8 mouse cellular contexts compared by ENCODE assay signal in genomic region chr6:124755831-124756595, GRCm38 (mm10). TPM values are rescaled to one million over a fixed set of nuclear protein-coding genes. Genes with fewer than 3 reads are reported as not detected.
A peak's percentile ranks its signal among the peaks of the same experiment; 100 is the strongest.
DNase-seq lines count a peak whose midpoint lies in the region; ATAC-seq and TF ChIP-seq lines count a peak whose summit lies in the region.

Gene Gm45234, minus strand, starts transcription at chr6:124756021.
Gene Atn1, minus strand, starts transcription at chr6:124756524.

- H3K4me3 ChIP-seq in embryonic fibroblast, embryonic 13.5 days (ENCODE audit: insufficient read depth, low read length), result peak within 1 kb of the TSS; percentile 77
- peak within 1 kb of the TSS; percentile 70 for H3K4me3 ChIP-seq in stomach, embryonic 16.5 days (replicated peaks; ENCODE audit: low read length)

- H3K27ac ChIP-seq in embryonic fibroblast, embryonic 13.5 days (ENCODE audit: insufficient read depth, low read length), result peak within 1 kb of the TSS; percentile 99
- H3K27ac ChIP-seq in stomach, embryonic 16.5 days (ENCODE audit: low read length), result peak within 1 kb of the TSS; percentile 95

- DNase-seq in ovary, adult 18-20 months (ENCODE audit: low spot score), result peak; percentile 72
- no peak for DNase-seq in ovary, postnatal 10 days (ENCODE audit: low spot score)
- peak; percentile 82 for DNase-seq in adrenal gland, postnatal 25 days
- DNase-seq in heart, postnatal 10 days, result peak; percentile 79 to 82
- DNase-seq in kidney, postnatal 25 days, result peak; percentile 77 to 91

- peak; percentile 49 for ATAC-seq in megakaryocyte, adult 5-6 weeks (ENCODE audit: poor library complexity, severe bottlenecking)
- ATAC-seq in stomach, embryonic 16.5 days (ENCODE audit: insufficient read depth, low FRiP score), result peak; percentile 67

- H3K4me2 ChIP-seq in stomach, embryonic 16.5 days (ENCODE audit: low read depth, low read length), result peak within 1 kb of the TSS; percentile 82

- TF ChIP-seq CTCF in embryonic fibroblast, embryonic 13.5 days (IDR thresholded peaks at IDR 0.05; ENCODE audit: borderline replicate concordance, insufficient read depth, low read length), result no peak

- H3K36me3 ChIP-seq in stomach, embryonic 16.5 days (ENCODE audit: control insufficient read depth, insufficient read depth, low read length), result no peaks in the 10 kb centered on the region

- H3K9me3 ChIP-seq in stomach, embryonic 16.5 days (replicated peaks; ENCODE audit: control insufficient read depth, low read length), result no peaks in the 10 kb centered on the region

- peak; percentile 70 for TF ChIP-seq POLR2A in embryonic fibroblast, embryonic 13.5 days (IDR thresholded peaks at IDR 0.05; ENCODE audit: low read depth, low read length)

- no peaks in the 10 kb centered on the region for H3K27me3 ChIP-seq in stomach, embryonic 16.5 days (ENCODE audit: control insufficient read depth, insufficient read depth, low read length)

- H3K4me1 ChIP-seq in embryonic fibroblast, embryonic 13.5 days (ENCODE audit: control insufficient read depth, insufficient read depth, low read length), result peaks cover 9% of the 10 kb centered on the region
- peaks cover 32% of the 10 kb centered on the region for H3K4me1 ChIP-seq in stomach, embryonic 16.5 days (ENCODE audit: control insufficient read depth, insufficient read depth, low read length)

- under 1% methylated on average over 77 of the region's 100 CpGs for WGBS in stomach, embryonic 16.5 days

- H3K9ac ChIP-seq in stomach, embryonic 16.5 days (ENCODE audit: low read length), result peak within 1 kb of the TSS; percentile 98

- intact Hi-C loops in heart, postnatal 10 days (cut with DNase I), result loop anchor here (5.0 to 10.0 kb wide), 3 partner anchors 51 to 261 kb away; partner anchors contain the start of genes C1rl, Lpcat3 and Spsb2

RNA-seq across cellular contexts. Expression of gene Gm45234, which starts in this region (rescaled TPM):
- total RNA-seq in adrenal gland, postnatal 25 days (2021), result not detected in 2 replicates
- polyA plus RNA-seq in embryonic fibroblast, embryonic 13.5 days (2011; ENCODE audit: insufficient read length, low read depth, missing spikeins), result 0.58 and 0.63 TPM in 2 replicates
- total RNA-seq in heart, postnatal 10 days (2021), result under 1 TPM in 1 of 2 experiments, not detected in 1; 0.98 TPM
- total RNA-seq in megakaryocyte, adult 5-6 weeks (2015), result not detected in 2 replicates
- not detected in 2 replicates for total RNA-seq in megakaryocyte, adult 5-6 weeks (2017)
- not detected in 2 replicates for polyA plus RNA-seq in stomach, embryonic 16.5 days (2015; fragmentation: Nextera tagmentation; extraction: Ambion mirVana)

RNA-seq across cellular contexts. Expression of gene Atn1, which starts in this region (rescaled TPM):
- 100 and 102 TPM in 2 replicates for total RNA-seq in adrenal gland, postnatal 25 days (2021)
- polyA plus RNA-seq in embryonic fibroblast, embryonic 13.5 days (2011; ENCODE audit: insufficient read length, low read depth, missing spikeins), result 75.9 and 77.3 TPM in 2 replicates
- total RNA-seq in heart, postnatal 10 days (2021), result 10 to 100 TPM; 59.4 to 59.7 TPM
- 25.7 and 29.8 TPM in 2 replicates for total RNA-seq in megakaryocyte, adult 5-6 weeks (2015)
- 3.0 and 10.9 TPM in 2 replicates for total RNA-seq in megakaryocyte, adult 5-6 weeks (2017)
- 12.2 and 13.1 TPM in 2 replicates for polyA plus RNA-seq in stomach, embryonic 16.5 days (2015; fragmentation: Nextera tagmentation; extraction: Ambion mirVana)
